Mouse (Mus musculus) kidney, embryonic 14.5 days (tissue): ENCODE results near the gene Scaf4. TPM values are rescaled to one million over a fixed set of nuclear protein-coding genes. Genes with fewer than 3 reads are reported as not detected.

Experiments
- ATAC-seq: fragments of 200-750 bp; cut with Nextera tagmentation; 2 replicates; pipeline ENCODE4 v1.8.0; 2017; ENCODE audit warnings: moderate number of reproducible peaks, mild to moderate bottlenecking, moderate TSS enrichment, moderate library complexity; ENCODE audit not compliant: low FRiP score, low TSS enrichment
- H3K27ac ChIP-seq: fragments of 300-500 bp; sonication (generic); 2 replicates; pipeline ENCODE4 v1.5.1; 2014; ENCODE audit warnings: low read depth, mild to moderate bottlenecking, low read length, moderate library complexity, mixed read lengths
- H3K27me3 ChIP-seq: fragments of 300-500 bp; sonication (generic); 2 replicates; pipeline ENCODE4 v1.6.1; 2014; ENCODE audit warnings: mild to moderate bottlenecking, low read length; ENCODE audit not compliant: control insufficient read depth, insufficient read depth
- H3K36me3 ChIP-seq: fragments of 300-500 bp; sonication (generic); 2 replicates; pipeline ENCODE4 v1.6.1; 2014; ENCODE audit warnings: low read length, mixed read lengths; ENCODE audit not compliant: control insufficient read depth, insufficient read depth
- H3K4me1 ChIP-seq: fragments of 300-500 bp; sonication (generic); 2 replicates; pipeline ENCODE4 v1.6.1; 2014; ENCODE audit warnings: low read length, mixed read lengths; ENCODE audit not compliant: control insufficient read depth, insufficient read depth
- H3K4me2 ChIP-seq: fragments of 300-500 bp; sonication (generic); replicated peaks from 2 replicates; pipeline ENCODE4 v1.6.1; 2014; ENCODE audit warnings: low read depth, mild to moderate bottlenecking, low read length
- H3K4me3 ChIP-seq: fragments of 300-500 bp; sonication (generic); 2 replicates; pipeline ENCODE4 v1.5.1; 2014; ENCODE audit warnings: mild to moderate bottlenecking, low read length
- H3K9ac ChIP-seq: fragments of 300-500 bp; sonication (generic); 2 replicates; pipeline ENCODE4 v1.6.1; 2014; ENCODE audit warnings: low read depth, mild to moderate bottlenecking, low read length, moderate library complexity
- H3K9me3 ChIP-seq: fragments of 300-500 bp; sonication (generic); 2 replicates; pipeline ENCODE4 v1.6.1; 2016; ENCODE audit warnings: low read length; ENCODE audit not compliant: control insufficient read depth
- WGBS: fragments of 180-500 bp; shearing (Covaris S2); extraction: QIAGEN DNeasy Blood & Tissue Kit; methylation state at CpG from one replicate; pipeline ENCODE4 v1.1.7; 2014; 5-methylcytosine and 5-hydroxymethylcytosine counted together
- polyA plus RNA-seq: library from polyadenylated mRNA; unstranded; fragments of >200 nt; fragmentation: Nextera tagmentation; extraction: Ambion mirVana; gene quantifications from 2 replicates; pipeline ENCODE4 v1.2.1, GENCODE M21; 2014

Scaf4 gene
- polyA plus RNA-seq, result 25.0 and 37.0 TPM in 2 replicates

GRCm38 (mm10) chr16:90283905-90284891 lies at the start of gene Scaf4:
Scaf4 (minus strand) TSS chr16:90284503.
- Histone ChIP-seq H3K9me3 (no peaks in the 10 kb centered on the region), H3K4me2 (peak within 1 kb of the TSS; percentile 80), H3K4me3 (peak within 1 kb of the TSS; percentile 100), H3K9ac (peak within 1 kb of the TSS; percentile 99), H3K36me3 (no peaks in the 10 kb centered on the region), H3K27me3 (no peaks in the 10 kb centered on the region; the same call in 1 of the 2 replicates), H3K27ac (peak within 1 kb of the TSS; percentile 97), H3K4me1 (peaks cover 26% of the 10 kb centered on the region; the same call in 1 of the 2 replicates)
- ATAC-seq, result peak; percentile 97
- under 1% methylated on average over 100 of the region's 123 CpGs for WGBS

- H3K27ac ChIP-seq, result no peak overlapping the region
- 0 out of 2 replicates have a peak, but pooled peaks cover 2% of the 10 kb centered on the region for H3K4me1 ChIP-seq
- H3K27me3 ChIP-seq, result no peaks in the 10 kb centered on the region
- WGBS, result 51% methylated on average over 6 of the region's 6 CpGs
- H3K4me3 ChIP-seq, result no peak overlapping the region
- H3K36me3 ChIP-seq, result no peaks in the 10 kb centered on the region
- no peaks in the 10 kb centered on the region for H3K9me3 ChIP-seq
- H3K4me2 ChIP-seq, result no peak overlapping the region
- H3K9ac ChIP-seq, result no peak overlapping the region
- ATAC-seq, result no peak
These were observed 48.2 kb upstream of the Scaf4 start for GRCm38 (mm10) chr16:90332553-90332952.

GRCm38 (mm10) chr16:90330979-90331378 lies 46.7 kb upstream of the Scaf4 start:
- H3K9ac ChIP-seq, result no peak overlapping the region
- no peak overlapping the region for H3K4me3 ChIP-seq
- H3K4me2 ChIP-seq, result no peak overlapping the region
- no peaks in the 10 kb centered on the region for H3K27me3 ChIP-seq
- H3K36me3 ChIP-seq, result no peaks in the 10 kb centered on the region
- no peaks in the 10 kb centered on the region for H3K9me3 ChIP-seq
- 92% methylated on average over 6 of the region's 6 CpGs for WGBS
- no peak overlapping the region for H3K27ac ChIP-seq
- 0 out of 2 replicates have a peak, but pooled peaks cover 2% of the 10 kb centered on the region for H3K4me1 ChIP-seq
- no peak for ATAC-seq

- Histone ChIP-seq H3K9ac (no peak overlapping the region), H3K27ac (no peak overlapping the region), H3K4me2 (no peak overlapping the region), H3K4me3 (no peak overlapping the region), H3K36me3 (no peaks in the 10 kb centered on the region), H3K9me3 (no peaks in the 10 kb centered on the region), H3K4me1 (0 out of 2 replicates have a peak, but pooled peaks cover 2% of the 10 kb centered on the region), H3K27me3 (no peaks in the 10 kb centered on the region)
- WGBS, result 79% methylated on average over 8 of the region's 8 CpGs
- no peak for ATAC-seq
These were observed 45.2 kb upstream of the Scaf4 start for GRCm38 (mm10) chr16:90329511-90329910.

- peak; percentile 80 for ATAC-seq
- no peak overlapping the region for H3K4me3 ChIP-seq
- no peaks in the 10 kb centered on the region for H3K9me3 ChIP-seq
- H3K27ac ChIP-seq, result no peak overlapping the region
- no peaks in the 10 kb centered on the region for H3K27me3 ChIP-seq
- no peak overlapping the region for H3K4me2 ChIP-seq
- H3K4me1 ChIP-seq, result no peaks in the 10 kb centered on the region
- H3K9ac ChIP-seq, result no peak overlapping the region
- no peaks in the 10 kb centered on the region for H3K36me3 ChIP-seq
- WGBS, result 34% methylated on average over 8 of the region's 8 CpGs
These were observed 38.7 kb upstream of the Scaf4 start for GRCm38 (mm10) chr16:90322850-90323528.

- no peaks in the 10 kb centered on the region for H3K27me3 ChIP-seq
- H3K4me2 ChIP-seq, result no peak overlapping the region
- H3K9me3 ChIP-seq, result no peaks in the 10 kb centered on the region
- H3K27ac ChIP-seq, result no peak overlapping the region
- no peaks in the 10 kb centered on the region for H3K4me1 ChIP-seq
- no peak overlapping the region for H3K9ac ChIP-seq
- no peak for ATAC-seq
- H3K4me3 ChIP-seq, result no peak overlapping the region
- H3K36me3 ChIP-seq, result no peaks in the 10 kb centered on the region
- WGBS, result 79% methylated on average over 7 of the region's 7 CpGs
These were observed 35.0 kb upstream of the Scaf4 start for GRCm38 (mm10) chr16:90319321-90319720.

- no peak overlapping the region for H3K4me2 ChIP-seq
- H3K27me3 ChIP-seq, result no peaks in the 10 kb centered on the region
- 76% methylated on average over 12 of the region's 12 CpGs for WGBS
- no peaks in the 10 kb centered on the region for H3K4me1 ChIP-seq
- H3K9me3 ChIP-seq, result no peaks in the 10 kb centered on the region
- no peak for ATAC-seq
- no peaks in the 10 kb centered on the region for H3K36me3 ChIP-seq
- no peak overlapping the region for H3K9ac ChIP-seq
- no peak overlapping the region for H3K4me3 ChIP-seq
- no peak overlapping the region for H3K27ac ChIP-seq
These were observed 34.1 kb upstream of the Scaf4 start for GRCm38 (mm10) chr16:90318372-90318926.

GRCm38 (mm10) chr16:90317777-90318176 lies 33.5 kb upstream of the Scaf4 start:
- Histone ChIP-seq H3K9me3 (no peaks in the 10 kb centered on the region), H3K4me3 (no peak overlapping the region), H3K27me3 (no peaks in the 10 kb centered on the region), H3K4me2 (no peak overlapping the region), H3K9ac (no peak overlapping the region), H3K4me1 (no peaks in the 10 kb centered on the region), H3K27ac (no peak overlapping the region), H3K36me3 (no peaks in the 10 kb centered on the region)
- WGBS, result 86% methylated on average over 4 of the region's 4 CpGs
- no peak for ATAC-seq
